Mouse (Mus musculus) forebrain, embryonic 14.5 days (tissue): Measurements from ENCODE around the gene BC004004. TPM values are rescaled to one million over a fixed set of nuclear protein-coding genes. Genes with fewer than 3 reads are reported as not detected.
"Not testable (repeated sequence)": the region's sequence is repeated elsewhere in the genome, so short reads cannot be mapped to it uniquely, and the experiment has no call there.

ENCODE experiments used
- ATAC-seq: fragments of 200-750 bp; cut with Nextera tagmentation; 2 replicates; pipeline ENCODE4 v1.8.0; 2017; ENCODE audit warnings: mild to moderate bottlenecking, moderate library complexity
- DNase-seq: peaks from one replicate; pipeline ENCODE4 v3.0.0-alpha.2; 2015; ENCODE audit warnings: low spot score
- H3K27ac ChIP-seq: fragments of 300-500 bp; sonication (generic); 2 replicates; pipeline ENCODE4 v1.5.1; 2014; ENCODE audit warnings: low read depth, mild to moderate bottlenecking, control low read depth, low read length, moderate library complexity
- H3K27me3 ChIP-seq: fragments of 300-500 bp; sonication (generic); replicated peaks from 2 replicates; pipeline ENCODE4 v1.6.1; 2014; ENCODE audit warnings: low read length, control low read depth, mixed read lengths; ENCODE audit not compliant: control insufficient read depth, insufficient read depth
- H3K36me3 ChIP-seq: fragments of 300-500 bp; sonication (generic); 2 replicates; pipeline ENCODE4 v1.6.1; 2014; ENCODE audit warnings: low read length, control low read depth; ENCODE audit not compliant: control insufficient read depth, insufficient read depth
- H3K4me1 ChIP-seq: fragments of 300-500 bp; sonication (generic); 2 replicates; pipeline ENCODE4 v1.6.1; 2014; ENCODE audit warnings: antibody characterized with exemption, low read length, control low read depth; ENCODE audit not compliant: control insufficient read depth, insufficient read depth
- H3K4me2 ChIP-seq: fragments of 300-500 bp; sonication (generic); 2 replicates; pipeline ENCODE4 v1.6.1; 2014; ENCODE audit warnings: mild to moderate bottlenecking, control low read depth, low read length
- H3K4me3 ChIP-seq: fragments of 300-500 bp; sonication (generic); 2 replicates; pipeline ENCODE4 v1.5.1; 2014; ENCODE audit warnings: low read depth, low read length, control low read depth
- H3K9ac ChIP-seq: fragments of 300-500 bp; sonication (generic); 2 replicates; pipeline ENCODE4 v1.6.1; 2014; ENCODE audit warnings: mild to moderate bottlenecking, low read length, control low read depth, moderate library complexity
- H3K9me3 ChIP-seq: fragments of 300-500 bp; sonication (generic); replicated peaks from 2 replicates; pipeline ENCODE4 v1.6.1; 2016; ENCODE audit warnings: low read length, control low read depth, mixed read lengths; ENCODE audit not compliant: control insufficient read depth
- WGBS: fragments of 180-500 bp; shearing (Covaris S2); extraction: QIAGEN DNeasy Blood & Tissue Kit; methylation state at CpG from one replicate; pipeline ENCODE4 v1.1.7; 2014; 5-methylcytosine and 5-hydroxymethylcytosine counted together
- polyA plus RNA-seq: library from polyadenylated mRNA; unstranded; fragments of >200 nt; fragmentation: Nextera tagmentation; extraction: Ambion mirVana; gene quantifications from 2 replicates; pipeline ENCODE4 v1.2.1, GENCODE M21; 2014

Gene BC004004
- polyA plus RNA-seq, 1 experiment from 2014 or later: 123 TPM

DNA sequence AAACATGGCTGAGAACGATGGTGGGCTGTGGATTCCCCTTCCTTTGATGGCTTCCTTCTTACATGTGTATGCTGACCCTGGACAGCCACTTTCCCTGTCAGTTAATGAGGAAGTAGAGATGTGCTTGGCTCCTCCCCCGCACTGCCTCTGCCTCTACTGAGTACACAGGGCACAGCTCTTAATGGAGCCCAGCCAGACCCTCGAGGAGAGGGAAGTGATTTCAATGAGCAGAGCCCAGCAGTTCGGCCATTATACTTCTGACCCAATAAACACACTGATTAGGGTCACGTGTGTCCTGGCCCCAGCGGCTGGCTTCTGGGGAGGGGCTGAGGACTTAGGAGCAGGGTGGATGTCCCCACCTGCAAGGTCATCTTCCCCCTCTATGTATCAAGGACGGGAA, 22.9 kb upstream of the BC004004 start:
- Histone ChIP-seq H3K4me3 (no peak overlapping the region), H3K4me2 (no peak overlapping the region), H3K9me3 (no peaks in the 10 kb centered on the region), H3K4me1 (peaks cover 8% of the 10 kb centered on the region), H3K27ac (no peak overlapping the region; the same call in 1 of the 2 replicates), H3K9ac (no peak overlapping the region), H3K36me3 (peaks cover 16% of the 10 kb centered on the region), H3K27me3 (no peaks in the 10 kb centered on the region)
- ATAC-seq: peak; percentile 30; the same call in 1 of the 2 replicates
- DNase-seq: no peak
- WGBS: 32% methylated on average over 7 of the region's 7 CpGs

DNA sequence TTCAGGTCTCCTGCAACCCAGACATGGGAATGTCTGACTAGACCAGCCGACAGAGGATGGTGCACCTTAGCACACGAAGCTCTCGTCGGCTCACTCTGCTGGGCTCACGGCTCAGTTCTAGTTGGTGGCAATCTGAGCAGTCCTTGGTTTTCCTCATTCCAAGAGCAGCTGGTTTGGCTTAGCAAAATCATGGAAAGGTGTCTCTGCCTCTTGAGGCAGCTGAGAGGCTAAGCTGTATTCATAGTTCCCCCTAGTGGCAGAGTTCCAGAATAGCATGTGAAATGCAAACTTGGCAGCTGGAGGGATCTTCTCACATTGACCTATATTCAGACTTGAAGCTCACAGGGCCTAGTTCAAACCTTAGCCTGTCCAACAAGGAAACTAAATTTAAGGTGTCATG, 22.0 kb upstream of the BC004004 start:
- no peak overlapping the region for H3K27ac ChIP-seq
- ATAC-seq (peak; percentile 72), DNase-seq (peak; percentile 94)
- H3K4me1 ChIP-seq: peaks cover 8% of the 10 kb centered on the region
- no peak overlapping the region for H3K4me2 ChIP-seq
- no peak overlapping the region for H3K4me3 ChIP-seq
- no peak overlapping the region for H3K9ac ChIP-seq
- no peaks in the 10 kb centered on the region for H3K9me3 ChIP-seq
- 23% methylated on average over 5 of the region's 5 CpGs for WGBS
- H3K27me3 ChIP-seq: no peaks in the 10 kb centered on the region
- peaks cover 25% of the 10 kb centered on the region for H3K36me3 ChIP-seq

DNA sequence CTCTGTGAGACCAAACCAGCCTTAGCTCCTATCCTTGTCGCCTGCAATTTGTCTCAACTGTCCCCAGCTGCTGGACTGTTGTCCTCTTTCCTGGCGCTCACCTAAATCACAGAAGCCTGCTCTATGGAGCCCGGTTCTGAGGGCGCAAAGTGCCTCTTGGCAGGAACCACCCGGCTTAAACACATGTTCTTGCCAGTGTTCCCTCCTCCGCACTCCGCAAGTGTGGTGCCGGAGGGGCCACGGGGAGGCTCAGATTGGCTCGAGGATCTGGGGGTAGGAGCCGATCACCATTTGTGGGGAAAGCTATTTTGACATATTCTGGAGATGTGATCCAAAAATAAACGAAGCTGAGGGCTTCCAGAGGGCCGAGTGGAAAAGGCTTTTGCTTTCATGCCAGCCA, 20.7 kb upstream of the BC004004 start:
- Histone ChIP-seq H3K4me2 (no peak overlapping the region), H3K4me1 (peaks cover 16% of the 10 kb centered on the region), H3K4me3 (no peak overlapping the region), H3K9me3 (no peaks in the 10 kb centered on the region), H3K36me3 (peaks cover 35% of the 10 kb centered on the region), H3K27me3 (no peaks in the 10 kb centered on the region), H3K9ac (no peak overlapping the region), H3K27ac (no peak overlapping the region; the same call in 1 of the 2 replicates)
- DNase-seq (no peak), ATAC-seq (no peak)
- WGBS: 79% methylated on average over 13 of the region's 13 CpGs

DNA sequence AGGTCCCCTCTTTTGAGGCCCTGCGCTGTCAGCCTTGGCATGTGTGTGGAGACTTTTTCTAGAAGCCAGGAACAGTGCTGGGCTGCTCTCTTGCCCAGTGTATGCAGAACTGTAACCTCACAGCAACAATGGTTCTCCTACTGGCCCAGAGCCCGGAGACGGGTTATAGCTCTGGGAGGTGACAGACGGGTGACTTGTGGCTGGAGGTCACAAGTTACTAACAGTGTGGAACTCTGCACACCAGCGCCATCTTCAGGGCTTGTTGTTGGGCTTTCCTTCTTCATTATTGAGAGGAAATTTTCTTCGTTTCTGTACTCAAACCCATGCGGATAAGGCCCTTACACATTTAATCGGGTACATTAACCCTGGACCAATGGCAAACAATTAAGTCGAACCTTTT, 19.1 kb upstream of the BC004004 start:
- 66% methylated on average over 9 of the region's 9 CpGs for WGBS
- H3K4me2 ChIP-seq: no peak overlapping the region
- DNase-seq (no peak), ATAC-seq (no peak)
- H3K4me1 ChIP-seq: peaks cover 16% of the 10 kb centered on the region
- H3K9ac ChIP-seq: no peak overlapping the region
- no peak overlapping the region for H3K4me3 ChIP-seq
- no peaks in the 10 kb centered on the region for H3K9me3 ChIP-seq
- peaks cover 39% of the 10 kb centered on the region for H3K36me3 ChIP-seq
- no peak overlapping the region for H3K27ac ChIP-seq
- H3K27me3 ChIP-seq: no peaks in the 10 kb centered on the region

DNA sequence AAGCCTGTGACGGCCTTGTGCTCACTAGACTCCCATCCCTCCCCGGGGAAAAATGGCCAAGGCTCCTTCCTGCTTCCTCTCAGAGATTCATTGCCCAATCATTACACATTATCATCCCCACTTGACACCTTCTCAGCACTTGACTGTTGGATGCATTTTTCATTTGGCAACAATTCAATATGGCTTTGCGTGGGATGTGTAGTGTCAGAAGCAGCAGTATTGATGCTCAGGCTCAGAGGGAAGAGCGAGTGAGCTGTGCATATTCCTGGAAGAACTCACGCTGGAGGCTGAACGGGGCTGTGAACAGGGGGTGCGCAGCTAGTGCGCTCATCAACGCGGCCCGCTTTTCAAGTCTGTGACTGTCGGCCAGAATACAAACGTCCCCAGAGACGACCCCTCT, 17.6 kb upstream of the BC004004 start:
- not testable (repeated sequence) for H3K4me3 ChIP-seq, H3K4me2 ChIP-seq, ATAC-seq, H3K4me1 ChIP-seq, DNase-seq, H3K27me3 ChIP-seq, H3K9me3 ChIP-seq, H3K9ac ChIP-seq, H3K27ac ChIP-seq
- WGBS: 87% methylated on average over 14 of the region's 14 CpGs
- H3K36me3 ChIP-seq: peaks cover 45% of the 10 kb centered on the region

DNA sequence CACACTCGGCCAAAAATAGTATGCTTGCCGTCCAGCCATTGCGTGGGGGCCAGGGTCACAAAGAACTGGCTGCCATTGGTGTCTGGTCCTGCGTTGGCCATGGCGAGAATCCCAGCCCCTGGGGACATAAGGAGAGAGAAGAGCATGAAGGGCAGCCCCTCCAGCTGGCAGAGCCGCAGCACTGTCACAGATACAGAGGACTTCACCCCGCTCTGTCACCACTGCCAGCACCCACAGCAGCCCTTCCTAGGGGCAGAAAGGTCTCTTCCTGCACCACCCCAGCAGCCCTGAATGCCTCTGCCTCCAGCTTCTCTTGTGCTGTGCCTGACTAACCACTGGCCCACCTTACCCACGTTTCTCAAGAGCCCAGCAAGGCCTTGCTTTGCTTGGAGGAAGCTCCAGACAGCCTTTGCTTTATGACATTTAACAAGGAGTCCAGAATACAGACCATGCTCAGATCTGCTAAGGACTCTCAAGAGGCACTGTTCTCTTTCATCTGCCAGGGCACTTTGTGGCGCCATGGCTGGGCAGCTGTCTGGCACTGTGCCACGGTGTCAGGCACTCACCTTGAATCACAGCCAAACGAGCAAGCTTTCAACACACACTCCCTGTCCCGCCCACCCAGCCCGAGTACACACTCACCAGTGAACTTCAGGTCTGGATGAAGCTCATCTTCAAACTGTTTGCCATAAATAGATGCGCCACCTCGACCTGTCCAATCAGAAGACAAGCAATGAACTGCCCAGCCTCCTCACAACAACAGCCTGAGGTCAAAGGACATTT, 16.8 kb upstream of the BC004004 start:
- no peak overlapping the region for H3K27ac ChIP-seq
- no peaks in the 10 kb centered on the region for H3K9me3 ChIP-seq
- no peak overlapping the region for H3K4me3 ChIP-seq
- DNase-seq (peak; percentile 70), ATAC-seq (0 out of 2 replicates have a peak, but pooled peaks have one; percentile 29)
- no peak overlapping the region for H3K9ac ChIP-seq
- H3K36me3 ChIP-seq: peaks cover 50% of the 10 kb centered on the region
- no peak overlapping the region for H3K4me2 ChIP-seq
- H3K27me3 ChIP-seq: no peaks in the 10 kb centered on the region
- peaks cover 7% of the 10 kb centered on the region for H3K4me1 ChIP-seq
- 64% methylated on average over 15 of the region's 15 CpGs for WGBS

DNA sequence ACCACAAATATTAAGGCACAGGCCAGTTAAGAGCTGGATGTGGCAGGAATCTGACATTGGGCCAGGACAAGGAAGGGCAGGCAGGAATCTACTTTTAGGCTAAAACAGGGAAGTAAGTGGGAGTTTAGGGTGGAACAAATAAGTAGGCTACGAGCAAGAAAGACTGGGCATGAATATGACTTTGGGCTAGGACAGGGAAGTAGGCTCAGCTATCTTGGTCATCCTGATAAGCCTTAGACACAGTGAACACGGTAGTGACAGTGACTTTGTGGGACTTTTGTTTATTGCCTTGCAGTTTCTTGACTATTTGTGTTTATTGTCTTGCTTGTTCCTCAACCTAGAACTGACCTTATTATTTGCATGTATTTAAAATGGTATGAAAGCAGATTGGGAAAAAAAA, 15.4 kb upstream of the BC004004 start:
- WGBS: 98% methylated on average over 2 of the region's 2 CpGs
- H3K36me3 ChIP-seq: peaks cover 64% of the 10 kb centered on the region

DNA sequence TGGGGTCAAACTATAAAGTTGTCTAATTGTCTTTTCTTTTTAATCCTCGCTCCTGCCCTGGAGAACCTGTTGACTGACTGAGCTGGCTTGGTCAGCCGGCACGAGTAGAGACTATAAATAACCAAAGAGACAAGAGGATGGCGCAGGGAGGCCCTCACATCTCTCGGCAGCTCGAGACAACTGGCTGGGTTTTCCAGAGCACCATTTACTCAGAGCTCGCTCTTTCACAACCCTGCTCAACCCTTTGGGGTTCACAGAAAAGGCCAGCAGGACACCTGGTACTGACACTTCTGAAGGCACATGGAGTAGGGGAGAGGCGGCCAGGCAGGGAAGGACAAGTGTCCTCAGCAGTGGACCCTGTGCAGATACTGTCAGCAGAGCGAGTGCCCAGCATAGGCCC, 14.9 kb upstream of the BC004004 start:
- 92% methylated on average over 9 of the region's 9 CpGs for WGBS
- no peak overlapping the region for H3K4me2 ChIP-seq
- no peaks in the 10 kb centered on the region for H3K27me3 ChIP-seq
- peaks cover 68% of the 10 kb centered on the region for H3K36me3 ChIP-seq
- H3K9ac ChIP-seq: no peak overlapping the region
- no peak for DNase-seq
- H3K27ac ChIP-seq: no peak overlapping the region
- no peaks in the 10 kb centered on the region for H3K9me3 ChIP-seq
- H3K4me1 ChIP-seq: peaks cover 7% of the 10 kb centered on the region
- H3K4me3 ChIP-seq: no peak overlapping the region
- ATAC-seq: no peak

More for the DNA sequence above, 15.4 kb upstream of the BC004004 start:
- peaks cover 7% of the 10 kb centered on the region for H3K4me1 ChIP-seq
- no peak for ATAC-seq
- H3K27ac ChIP-seq: no peak overlapping the region
- no peaks in the 10 kb centered on the region for H3K27me3 ChIP-seq
- H3K4me2 ChIP-seq: no peak overlapping the region
- H3K9me3 ChIP-seq: no peaks in the 10 kb centered on the region
- no peak overlapping the region for H3K9ac ChIP-seq
- DNase-seq: no peak
- H3K4me3 ChIP-seq: no peak overlapping the region

DNA sequence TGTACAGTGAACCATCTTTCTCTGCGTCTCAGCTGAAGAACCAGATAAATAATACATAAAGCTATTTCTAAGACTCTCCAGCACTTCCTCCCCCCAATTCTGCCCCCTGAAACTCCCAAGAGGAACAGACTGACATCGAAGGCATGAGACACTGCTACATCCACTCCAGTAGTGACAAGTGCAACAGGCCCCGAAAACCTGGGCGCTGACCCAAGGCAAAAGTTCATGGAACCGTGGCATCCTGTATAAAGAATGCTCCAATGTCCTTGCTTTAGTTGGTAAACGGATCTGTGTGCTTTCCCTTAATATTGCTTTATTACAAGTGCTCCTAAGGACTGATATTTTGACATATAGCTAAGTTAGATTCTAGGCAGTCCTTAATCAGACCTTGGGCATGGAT, 13.8 kb upstream of the BC004004 start:
- not testable (repeated sequence) for ATAC-seq, H3K9ac ChIP-seq, H3K4me2 ChIP-seq, DNase-seq, H3K9me3 ChIP-seq, H3K27ac ChIP-seq, H3K27me3 ChIP-seq, H3K4me1 ChIP-seq, H3K4me3 ChIP-seq
- peaks cover 65% of the 10 kb centered on the region for H3K36me3 ChIP-seq
- WGBS: 92% methylated on average over 6 of the region's 6 CpGs
